Mouse (Mus musculus) CH12.LX (cell line): Measurements from ENCODE around the gene Slc1a7. TPM values are rescaled to one million over a fixed set of nuclear protein-coding genes. Genes with fewer than 3 reads are reported as not detected.

ENCODE experiments used
- DNase-seq: peaks from one replicate; pipeline ENCODE4 v3.0.0-alpha.2; 2013; ENCODE audit errors: extremely low read depth
- H3K27ac ChIP-seq: 2 replicates; pipeline ENCODE4 v1.5.1; 2012; ENCODE audit warnings: low read depth, mild to moderate bottlenecking, control low read depth, moderate library complexity; ENCODE audit not compliant: insufficient read depth
- H3K27me3 ChIP-seq: replicated peaks from 2 replicates; pipeline ENCODE3; 2012; ENCODE audit warnings: inconsistent platforms
- H3K36me3 ChIP-seq, 2 experiments: replicated peaks in 1 of 2; 2 replicates each; pipeline versions ENCODE3 to v1.6.1; 2012; ENCODE audit warnings: inconsistent platforms in 1 of 2, low read length in 1 of 2, mild to moderate bottlenecking in 1 of 2, mixed read lengths in 1 of 2, moderate library complexity in 1 of 2; ENCODE audit not compliant: control insufficient read depth in 1 of 2, insufficient read depth in 1 of 2
- H3K4me1 ChIP-seq, 2 experiments: 2 replicates each; pipeline ENCODE4 v1.6.1; 2012; ENCODE audit warnings: inconsistent platforms in 1 of 2, moderate library complexity in 1 of 2; ENCODE audit not compliant: insufficient read depth in 2 of 2, control insufficient read depth in 1 of 2
- H3K4me2 ChIP-seq: 2 replicates; pipeline ENCODE4 v1.6.1; 2012; ENCODE audit warnings: low read depth, mild to moderate bottlenecking, control low read depth; ENCODE audit not compliant: poor library complexity, insufficient read depth, severe bottlenecking
- H3K4me3 ChIP-seq, 3 experiments: fragments of 150-350 bp in 1 of 3; sonication (generic) in 1 of 3; replicated peaks in 1 of 3; 2 replicates each; pipeline versions ENCODE3 to v1.5.1; 2011 to 2012; ENCODE audit warnings: low read depth in 2 of 3, low read length in 2 of 3, mild to moderate bottlenecking in 2 of 3, moderate library complexity in 2 of 3, control low read depth in 1 of 3, improper control_type of control experiment in 1 of 3, inconsistent platforms in 1 of 3, mixed read lengths in 1 of 3; ENCODE audit not compliant: poor library complexity in 1 of 3
- H3K79me2 ChIP-seq: replicated peaks from 2 replicates; pipeline ENCODE4 v1.6.1; 2012; ENCODE audit warnings: mild to moderate bottlenecking, moderate library complexity; ENCODE audit not compliant: control insufficient read depth, poor library complexity, insufficient read depth, severe bottlenecking; ENCODE audit errors: extremely low read depth
- H3K9ac ChIP-seq: 2 replicates; pipeline ENCODE4 v1.6.1; 2012; ENCODE audit warnings: low read depth, mild to moderate bottlenecking, control low read depth, moderate library complexity; ENCODE audit not compliant: insufficient read depth
- H3K9me3 ChIP-seq: replicated peaks from 2 replicates; pipeline ENCODE3; 2012; ENCODE audit warnings: low read length, inconsistent platforms, mixed read lengths
- BHLHE40 ChIP-seq: IDR thresholded peaks from 2 replicates; pipeline ENCODE4 v1.6.1; 2011; ENCODE audit warnings: mild to moderate bottlenecking, low read depth, low read length, improper control_type of control experiment
- CHD1 ChIP-seq: IDR thresholded peaks from 2 replicates; pipeline ENCODE4 v1.6.1; 2012; ENCODE audit warnings: low read depth, low read length, improper control_type of control experiment, inconsistent platforms
- CTCF ChIP-seq, 2 experiments: IDR thresholded peaks in 1 of 2; conservative IDR thresholded peaks in 1 of 2; 2 replicates each; pipeline ENCODE4 v1.5.1; 2011 to 2012; ENCODE audit warnings: low read depth in 2 of 2, low read length in 2 of 2, improper control_type of control experiment in 1 of 2, inconsistent platforms in 1 of 2, mild to moderate bottlenecking in 1 of 2, moderate library complexity in 1 of 2
- E2F4 ChIP-seq: IDR thresholded peaks from 2 replicates; pipeline ENCODE4 v1.6.1; 2011; ENCODE audit warnings: low read depth, low read length, improper control_type of control experiment; ENCODE audit not compliant: insufficient replicate concordance
- ELF1 ChIP-seq: IDR thresholded peaks from 2 replicates; pipeline ENCODE4 v1.6.1; 2014; ENCODE audit warnings: low read depth, mild to moderate bottlenecking, inconsistent platforms, low read length, improper control_type of control experiment
- EP300 ChIP-seq: IDR thresholded peaks from 2 replicates; pipeline ENCODE4 v1.6.1; 2011; ENCODE audit warnings: low read length, improper control_type of control experiment
- ETS1 ChIP-seq: conservative IDR thresholded peaks from 2 replicates; pipeline ENCODE4 v1.6.1; 2012; ENCODE audit warnings: low read depth, mild to moderate bottlenecking, inconsistent platforms, low read length, improper control_type of control experiment, moderate library complexity
- GABPA ChIP-seq: IDR thresholded peaks from 2 replicates; pipeline ENCODE4 v1.6.1; 2012; ENCODE audit warnings: low read depth, low read length, improper control_type of control experiment, inconsistent platforms; ENCODE audit not compliant: insufficient replicate concordance
- HCFC1 ChIP-seq: IDR thresholded peaks from 2 replicates; pipeline ENCODE4 v1.6.1; 2012; ENCODE audit warnings: low read depth, mild to moderate bottlenecking, inconsistent platforms, low read length, improper control_type of control experiment
- JUN ChIP-seq: IDR thresholded peaks from 2 replicates; pipeline ENCODE4 v1.6.1; 2011; ENCODE audit warnings: low read depth, mild to moderate bottlenecking, low read length, improper control_type of control experiment, moderate library complexity; ENCODE audit not compliant: insufficient read depth
- KAT2A ChIP-seq: IDR thresholded peaks from 2 replicates; pipeline ENCODE4 v1.6.1; 2012; ENCODE audit warnings: low read length, improper control_type of control experiment, inconsistent platforms; ENCODE audit not compliant: insufficient replicate concordance
- MAFK ChIP-seq: IDR thresholded peaks from 2 replicates; pipeline ENCODE4 v1.6.1; 2011; ENCODE audit warnings: low read length, improper control_type of control experiment; ENCODE audit not compliant: insufficient replicate concordance
- MAX ChIP-seq: IDR thresholded peaks from 2 replicates; pipeline ENCODE4 v1.6.1; 2011; ENCODE audit warnings: low read length, improper control_type of control experiment
- MAZ ChIP-seq: IDR thresholded peaks from 2 replicates; pipeline ENCODE4 v1.6.1; 2012; ENCODE audit warnings: low read depth, mild to moderate bottlenecking, inconsistent platforms, low read length, improper control_type of control experiment, moderate library complexity
- MEF2A ChIP-seq: IDR thresholded peaks from 2 replicates; pipeline ENCODE4 v1.6.1; 2014; ENCODE audit warnings: low read depth, mild to moderate bottlenecking, inconsistent platforms, low read length, improper control_type of control experiment, borderline replicate concordance
- MXI1 ChIP-seq: IDR thresholded peaks from 2 replicates; pipeline ENCODE4 v1.6.1; 2011; ENCODE audit warnings: mild to moderate bottlenecking, low read depth, low read length, improper control_type of control experiment
- MYC ChIP-seq: IDR thresholded peaks from 2 replicates; pipeline ENCODE4 v1.6.1; 2011; ENCODE audit warnings: low read depth, mild to moderate bottlenecking, improper control_type of control experiment, low read length
- NELFE ChIP-seq: IDR thresholded peaks from 2 replicates; pipeline ENCODE4 v1.6.1; 2011; ENCODE audit warnings: low read depth, low read length, improper control_type of control experiment
- NRF1 ChIP-seq: IDR thresholded peaks from 2 replicates; pipeline ENCODE4 v1.6.1; 2014; ENCODE audit warnings: low read depth, mild to moderate bottlenecking, inconsistent platforms, low read length, improper control_type of control experiment, moderate library complexity
- PAX5 ChIP-seq: IDR thresholded peaks from 2 replicates; pipeline ENCODE4 v1.6.1; 2012; ENCODE audit warnings: low read length, inconsistent platforms, mixed read lengths
- POLR2A ChIP-seq: IDR thresholded peaks from 2 replicates; pipeline ENCODE4 v1.6.1; 2011; ENCODE audit warnings: low read depth, mild to moderate bottlenecking, improper control_type of control experiment, low read length
- POLR2AphosphoS2 ChIP-seq: IDR thresholded peaks from 2 replicates; pipeline ENCODE4 v1.6.1; 2011; ENCODE audit warnings: low read depth, low read length, improper control_type of control experiment
- SIN3A ChIP-seq: IDR thresholded peaks from 2 replicates; pipeline ENCODE4 v1.6.1; 2012; ENCODE audit warnings: low read length, improper control_type of control experiment, inconsistent platforms
- SMC3 ChIP-seq: IDR thresholded peaks from 2 replicates; pipeline ENCODE4 v1.6.1; 2011; ENCODE audit warnings: low read depth, low read length, improper control_type of control experiment
- TBP ChIP-seq: conservative IDR thresholded peaks from 2 replicates; pipeline ENCODE4 v1.6.1; 2011; ENCODE audit warnings: low read depth, low read length, improper control_type of control experiment
- TCF12 ChIP-seq: IDR thresholded peaks from 2 replicates; pipeline ENCODE4 v1.6.1; 2014; ENCODE audit warnings: low read depth, mild to moderate bottlenecking, inconsistent platforms, low read length, improper control_type of control experiment
- UBTF ChIP-seq: IDR thresholded peaks from 2 replicates; pipeline ENCODE4 v1.6.1; 2012; ENCODE audit warnings: low read depth, mild to moderate bottlenecking, inconsistent platforms, low read length, improper control_type of control experiment, moderate library complexity
- USF1 ChIP-seq: IDR thresholded peaks from 2 replicates; pipeline ENCODE4 v1.6.1; 2014; ENCODE audit warnings: low read depth, mild to moderate bottlenecking, inconsistent platforms, low read length, improper control_type of control experiment
- USF2 ChIP-seq: conservative IDR thresholded peaks from 2 replicates; pipeline ENCODE4 v1.6.1; 2011; ENCODE audit warnings: low read depth, low read length, improper control_type of control experiment
- ZKSCAN1 ChIP-seq: IDR thresholded peaks from 2 replicates; pipeline ENCODE4 v1.6.1; 2012; ENCODE audit warnings: low read depth, inconsistent platforms, low read length, improper control_type of control experiment, borderline replicate concordance
- ZMIZ1 ChIP-seq: IDR thresholded peaks from 2 replicates; pipeline ENCODE4 v1.6.1; 2012; ENCODE audit warnings: low read depth, mild to moderate bottlenecking, inconsistent platforms, low read length, improper control_type of control experiment
- dilution Hi-C: fragments of 300-500 bp; cut with MboI; formaldehyde crosslinking; loops from 2 replicates; pipeline ENCODE4 v1.14.3; 2020; ENCODE audit warnings: low sequenced_read_pairs; ENCODE audit not compliant: extremely low pct_unique_long_range_greater_than_20kb, extremely low pct_ligation_motif_present
- in situ Hi-C: fragments of 300-500 bp; cut with MboI; formaldehyde crosslinking; loops from 3 replicates; pipeline ENCODE4 v1.14.3; 2019; ENCODE audit warnings: low sequenced_read_pairs, low pct_ligation_motif_present, low pct_unique_long_range_greater_than_20kb, mixed read lengths
- polyA plus RNA-seq: library from polyadenylated mRNA; unstranded; fragments of >175 nt; gene quantifications from 2 replicates; pipeline ENCODE4 v1.2.1, GENCODE M21; 2012; ENCODE audit warnings: low read depth; ENCODE audit not compliant: insufficient read length
- total RNA-seq, 2 experiments: library from RNA; depleted of rRNA; stranded (reverse); fragments of 300-350 nt in 1 of 2; fragments of >200 nt in 1 of 2; gene quantifications; 2 replicates each; pipeline ENCODE4 v1.2.3; 2012 to 2014

The Slc1a7 gene
- total and polyA plus RNA-seq, 3 experiments, result not detected

GRCm38 (mm10) chr4:108058166-108058565, 90.0 kb downstream of the Slc1a7 start:
- Histone ChIP-seq H3K27me3 (no peaks in the 10 kb centered on the region), H3K4me2 (no peak overlapping the region), H3K9me3 (peaks cover 2% of the 10 kb centered on the region), H3K4me1 (peaks cover 13 to 31% of the 10 kb centered on the region in 2 experiments), H3K27ac (no peak overlapping the region), H3K4me3 (no peak overlapping the region), H3K36me3 (peaks cover 20 to 78% of the 10 kb centered on the region in 2 experiments), H3K79me2 (no peaks in the 10 kb centered on the region), H3K9ac (no peak overlapping the region)
- TF ChIP-seq POLR2A (no peak), E2F4 (no peak), TCF12 (no peak), BHLHE40 (peak; percentile 93), ETS1 (peak; percentile 31; the same call in 1 of the 2 replicates)
- dilution Hi-C loops (no loop called here), in situ Hi-C loops (no loop called here)
- DNase-seq, result peak; percentile 38

GRCm38 (mm10) chr4:108059601-108060379, 91.7 kb downstream of the Slc1a7 start:
- peaks cover 24 to 78% of the 10 kb centered on the region in 2 experiments for H3K36me3 ChIP-seq
- in situ Hi-C loops, result no loop called here
- peaks cover 2% of the 10 kb centered on the region for H3K9me3 ChIP-seq

More at GRCm38 (mm10) chr4:108059601-108060379, 91.7 kb downstream of the Slc1a7 start:
- Histone ChIP-seq H3K4me2 (0 out of 2 replicates have a peak overlapping the region, but pooled peaks have one; percentile 29), H3K4me1 (peaks cover 13 to 31% of the 10 kb centered on the region in 2 experiments), H3K9ac (no peak overlapping the region), H3K4me3 (no peak overlapping the region), H3K79me2 (no peaks in the 10 kb centered on the region), H3K27me3 (no peaks in the 10 kb centered on the region), H3K27ac (no peak overlapping the region)
- TF ChIP-seq SMC3 (no peak), BHLHE40 (peak; percentile 90), E2F4 (no peak), ETS1 (peak; percentile 16; the same call in 1 of the 2 replicates), NRF1 (no peak), USF1 (no peak), MAFK (0 out of 2 replicates have a peak, but pooled peaks have one; percentile 30), KAT2A (no peak), POLR2AphosphoS2 (no peak), MXI1 (no peak), CHD1 (no peak), EP300 (0 out of 2 replicates have a peak, but pooled peaks have one; percentile 48), MAZ (no peak), MYC (no peak), MAX (0 out of 2 replicates have a peak, but pooled peaks have one; percentile 17), MEF2A (no peak), UBTF (no peak), HCFC1 (no peak), ZMIZ1 (no peak), NELFE (no peak), USF2 (no peak), PAX5 (no peak), ELF1 (no peak), GABPA (no peak), CTCF (conservative IDR thresholded peaks at IDR 0.05 in 1 of 2, IDR thresholded peaks at IDR 0.05 in 1 of 2; ENCODE audit: low read depth in 2 of 2, low read length in 2 of 2) (no peak), SIN3A (no peak), ZKSCAN1 (no peak), TBP (no peak), JUN (no peak)
- dilution Hi-C loops, result no loop called here
- DNase-seq, result peak; percentile 27
